Mouse (Mus musculus): ENCODE measurements around the gene Arhgef11. TPM values are rescaled to one million over a fixed set of nuclear protein-coding genes. Genes with fewer than 3 reads are reported as not detected.

Gene Arhgef11
- polyA plus RNA-seq, 1 experiment, result 5.5 TPM

GRCm38 (mm10) chr3:87778283-87778682, 160.9 kb downstream of the Arhgef11 start:
- TF ChIP-seq CEBPB (IDR thresholded peaks at IDR 0.05; ENCODE audit: low read depth), result no peak
- H3K4me3 ChIP-seq (ENCODE audit: insufficient read depth, poor library complexity, severe bottlenecking), result no peak overlapping the region
- H3K79me3 ChIP-seq (ENCODE audit: low read depth), result no peaks in the 10 kb centered on the region
- peaks cover 97% of the 10 kb centered on the region for H3K27me3 ChIP-seq (ENCODE audit: control insufficient read depth, insufficient read depth, insufficient read length)
- no peaks in the 10 kb centered on the region for H3K36me3 ChIP-seq (ENCODE audit: control insufficient read depth, insufficient read depth)
- no peak overlapping the region for H3ac ChIP-seq (ENCODE audit: control insufficient read depth, insufficient read length, low read depth)
- H3K79me2 ChIP-seq (ENCODE audit: control insufficient read depth, insufficient read depth), result no peaks in the 10 kb centered on the region

GRCm38 (mm10) chr3:87779086-87779485, 161.7 kb downstream of the Arhgef11 start:
- TF ChIP-seq FOSL1 (IDR thresholded peaks at IDR 0.05; ENCODE audit: insufficient read depth, low read length, poor library complexity, severe bottlenecking), result no peak
- TF ChIP-seq USF1 (IDR thresholded peaks at IDR 0.05; ENCODE audit: low read depth), result no peak
- TF ChIP-seq CTCF (IDR thresholded peaks at IDR 0.05; ENCODE audit: control insufficient read depth, insufficient read depth, insufficient read length), result no peak
- no peak for TF ChIP-seq MYOD1 (IDR thresholded peaks at IDR 0.05; ENCODE audit: control insufficient read depth, insufficient read length, low read depth)
- TF ChIP-seq MAX (IDR thresholded peaks at IDR 0.05), result no peak
- TF ChIP-seq CEBPB (IDR thresholded peaks at IDR 0.05; ENCODE audit: low read depth), result no peak
- TF ChIP-seq MYOG (IDR thresholded peaks at IDR 0.05; ENCODE audit: control insufficient read depth, extremely low read depth, insufficient read length), result no peak
- no peak overlapping the region for H3K4me3 ChIP-seq (ENCODE audit: insufficient read depth, poor library complexity, severe bottlenecking)
- no peaks in the 10 kb centered on the region for H3K36me3 ChIP-seq (ENCODE audit: control insufficient read depth, insufficient read depth)
- H3K27me3 ChIP-seq (ENCODE audit: control insufficient read depth, insufficient read depth, insufficient read length), result peaks cover 97% of the 10 kb centered on the region
- no peak overlapping the region for H3ac ChIP-seq (ENCODE audit: control insufficient read depth, insufficient read length, low read depth)
- H3K79me2 ChIP-seq (ENCODE audit: control insufficient read depth, insufficient read depth), result no peaks in the 10 kb centered on the region
- no peaks in the 10 kb centered on the region for H3K79me3 ChIP-seq (ENCODE audit: low read depth)

GRCm38 (mm10) chr3:87783282-87784023, 166.1 kb downstream of the Arhgef11 start:
- no peak overlapping the region for H3ac ChIP-seq (ENCODE audit: control insufficient read depth, insufficient read length, low read depth)
- TF ChIP-seq CTCF (IDR thresholded peaks at IDR 0.05; ENCODE audit: control insufficient read depth, insufficient read depth, insufficient read length), result no peak
- TF ChIP-seq USF1 (IDR thresholded peaks at IDR 0.05; ENCODE audit: low read depth), result no peak
- TF ChIP-seq MAX (IDR thresholded peaks at IDR 0.05), result no peak
- no peak for TF ChIP-seq FOSL1 (IDR thresholded peaks at IDR 0.05; ENCODE audit: insufficient read depth, low read length, poor library complexity, severe bottlenecking)
- TF ChIP-seq MYOD1 (IDR thresholded peaks at IDR 0.05; ENCODE audit: control insufficient read depth, insufficient read length, low read depth), result no peak
- no peak for TF ChIP-seq MYOG (IDR thresholded peaks at IDR 0.05; ENCODE audit: control insufficient read depth, extremely low read depth, insufficient read length)
- TF ChIP-seq CEBPB (IDR thresholded peaks at IDR 0.05; ENCODE audit: low read depth), result no peak
- no peak overlapping the region for H3K4me3 ChIP-seq (ENCODE audit: insufficient read depth, poor library complexity, severe bottlenecking)
- no peaks in the 10 kb centered on the region for H3K36me3 ChIP-seq (ENCODE audit: control insufficient read depth, insufficient read depth)
- H3K27me3 ChIP-seq (ENCODE audit: control insufficient read depth, insufficient read depth, insufficient read length), result peaks cover 80% of the 10 kb centered on the region
- no peaks in the 10 kb centered on the region for H3K79me2 ChIP-seq (ENCODE audit: control insufficient read depth, insufficient read depth)
- H3K79me3 ChIP-seq (ENCODE audit: low read depth), result no peaks in the 10 kb centered on the region

- no peak overlapping the region for H3K4me3 ChIP-seq (ENCODE audit: insufficient read depth, poor library complexity, severe bottlenecking)
- no peaks in the 10 kb centered on the region for H3K36me3 ChIP-seq (ENCODE audit: control insufficient read depth, insufficient read depth)
- no peaks in the 10 kb centered on the region for H3K79me2 ChIP-seq (ENCODE audit: control insufficient read depth, insufficient read depth)
- peaks cover 78% of the 10 kb centered on the region for H3K27me3 ChIP-seq (ENCODE audit: control insufficient read depth, insufficient read depth, insufficient read length)
- H3ac ChIP-seq (ENCODE audit: control insufficient read depth, insufficient read length, low read depth), result no peak overlapping the region
- TF ChIP-seq CTCF (IDR thresholded peaks at IDR 0.05; ENCODE audit: control insufficient read depth, insufficient read depth, insufficient read length) (no peak), CEBPB (IDR thresholded peaks at IDR 0.05; ENCODE audit: low read depth) (no peak), MYOD1 (IDR thresholded peaks at IDR 0.05; ENCODE audit: control insufficient read depth, insufficient read length, low read depth) (no peak), MYOG (IDR thresholded peaks at IDR 0.05; ENCODE audit: control insufficient read depth, extremely low read depth, insufficient read length) (no peak), USF1 (IDR thresholded peaks at IDR 0.05; ENCODE audit: low read depth) (no peak), MAX (IDR thresholded peaks at IDR 0.05) (no peak), FOSL1 (IDR thresholded peaks at IDR 0.05; ENCODE audit: insufficient read depth, low read length, poor library complexity, severe bottlenecking) (no peak)
- H3K79me3 ChIP-seq (ENCODE audit: low read depth), result no peaks in the 10 kb centered on the region
These were observed 167.8 kb downstream of the Arhgef11 start for GRCm38 (mm10) chr3:87785156-87785555.

- TF ChIP-seq CEBPB (IDR thresholded peaks at IDR 0.05; ENCODE audit: low read depth) (no peak), MYOG (IDR thresholded peaks at IDR 0.05; ENCODE audit: control insufficient read depth, extremely low read depth, insufficient read length) (no peak), CTCF (IDR thresholded peaks at IDR 0.05; ENCODE audit: control insufficient read depth, insufficient read depth, insufficient read length) (no peak), MYOD1 (IDR thresholded peaks at IDR 0.05; ENCODE audit: control insufficient read depth, insufficient read length, low read depth) (no peak), FOSL1 (IDR thresholded peaks at IDR 0.05; ENCODE audit: insufficient read depth, low read length, poor library complexity, severe bottlenecking) (no peak), MAX (IDR thresholded peaks at IDR 0.05) (no peak), USF1 (IDR thresholded peaks at IDR 0.05; ENCODE audit: low read depth) (no peak)
- Histone ChIP-seq H3K4me3 (ENCODE audit: insufficient read depth, poor library complexity, severe bottlenecking) (no peak overlapping the region), H3K79me3 (ENCODE audit: low read depth) (no peaks in the 10 kb centered on the region), H3K36me3 (ENCODE audit: control insufficient read depth, insufficient read depth) (no peaks in the 10 kb centered on the region), H3ac (ENCODE audit: control insufficient read depth, insufficient read length, low read depth) (no peak overlapping the region), H3K27me3 (ENCODE audit: control insufficient read depth, insufficient read depth, insufficient read length) (peaks cover 76% of the 10 kb centered on the region), H3K79me2 (ENCODE audit: control insufficient read depth, insufficient read depth) (no peaks in the 10 kb centered on the region)
These were observed 168.4 kb downstream of the Arhgef11 start for GRCm38 (mm10) chr3:87785626-87786214.

Small RNA genes within 50 kb of the gene (microRNA-seq; reads per million reads assigned to microRNA genes)
- gene Gm24109 (ENCODE audit: borderline microRNAs expressed), result not detected

Other genes with a start within 250 kb of the Arhgef11 start
- gene Fcrl1, start 241.2 kb upstream of the Arhgef11 start, polyA plus RNA-seq (2012; fragmentation: generic; extraction: Trizol), result not detected
- gene Fcrl5, start 181.8 kb upstream of the Arhgef11 start, polyA plus RNA-seq (2012; fragmentation: generic; extraction: Trizol), result not detected
- 3.7 TPM for gene Etv3, start 92.2 kb upstream of the Arhgef11 start, polyA plus RNA-seq (2012; fragmentation: generic; extraction: Trizol)
- gene Lrrc71, start 131.1 kb downstream of the Arhgef11 start, polyA plus RNA-seq (2012; fragmentation: generic; extraction: Trizol), result 0.08 TPM
- gene Ntrk1, start 177.6 kb downstream of the Arhgef11 start, polyA plus RNA-seq (2012; fragmentation: generic; extraction: Trizol), result not detected
- gene Insrr, start 179.4 kb downstream of the Arhgef11 start, polyA plus RNA-seq (2012; fragmentation: generic; extraction: Trizol), result not detected
- 1.7 TPM for gene Pear1, start 206.7 kb downstream of the Arhgef11 start, polyA plus RNA-seq (2012; fragmentation: generic; extraction: Trizol)
- gene Sh2d2a, start 229.2 kb downstream of the Arhgef11 start, polyA plus RNA-seq (2012; fragmentation: generic; extraction: Trizol), result 0.01 TPM